Mouse (Mus musculus): ENCODE measurements around the gene Cbx1. TPM values are rescaled to one million over a fixed set of nuclear protein-coding genes. Genes with fewer than 3 reads are reported as not detected.

Cbx1 gene
- total and polyA plus RNA-seq, 3 experiments: 132 to 368 (median 152) TPM

DNA sequence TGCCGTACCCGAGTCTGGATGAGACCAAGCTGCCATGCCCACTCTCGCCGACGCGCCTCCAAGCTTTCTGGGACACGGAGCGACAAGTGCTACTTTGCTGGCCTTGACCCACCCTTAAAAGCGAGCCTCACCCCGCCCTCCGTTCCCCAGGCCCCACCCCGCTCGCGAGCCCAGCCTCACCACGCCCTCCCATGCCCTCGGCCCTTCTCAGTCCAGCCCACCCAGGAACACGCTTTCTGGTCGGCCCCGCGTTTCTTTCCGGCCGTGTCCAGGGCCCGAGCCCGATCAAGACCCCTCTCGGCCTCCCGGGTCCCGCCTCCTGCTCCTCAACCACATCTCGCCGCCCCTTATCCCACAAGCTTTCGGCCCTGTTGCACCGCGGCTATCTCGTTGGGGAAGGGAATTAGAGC lies 40.5 kb downstream of the Cbx1 start (continued):
- TF ChIP-seq CHD1 (IDR thresholded peaks at IDR 0.05; ENCODE audit: low read depth, low read length): no peak
- TF ChIP-seq ELF1 (IDR thresholded peaks at IDR 0.05; ENCODE audit: low read depth, low read length): no peak
- no peak for TF ChIP-seq TAL1 (IDR thresholded peaks at IDR 0.05; ENCODE audit: low read length)
- TF ChIP-seq JUND (IDR thresholded peaks at IDR 0.05; ENCODE audit: low read depth, low read length): no peak
- TF ChIP-seq ZMIZ1 (IDR thresholded peaks at IDR 0.05; ENCODE audit: low read depth, low read length): peak; percentile 90
- TF ChIP-seq MYC (IDR thresholded peaks at IDR 0.05; ENCODE audit: low read depth, low read length): peak; percentile 61; the same call in 1 of the 2 replicates
- TF ChIP-seq USF2 (IDR thresholded peaks at IDR 0.05; ENCODE audit: borderline replicate concordance in 1 of 2, insufficient read depth in 1 of 2, low read depth in 1 of 2, low read length in 2 of 2): no peak
- TF ChIP-seq KAT2A (conservative IDR thresholded peaks at IDR 0.05; ENCODE audit: low read depth, low read length): no peak
- no peak for TF ChIP-seq CTCF (IDR thresholded peaks at IDR 0.05 in 2 of 3, conservative IDR thresholded peaks at IDR 0.05 in 1 of 3; ENCODE audit: control insufficient read depth in 1 of 3, insufficient read depth in 1 of 3, low read depth in 2 of 3, low read length in 3 of 3, poor library complexity in 1 of 3, severe bottlenecking in 1 of 3)

DNA sequence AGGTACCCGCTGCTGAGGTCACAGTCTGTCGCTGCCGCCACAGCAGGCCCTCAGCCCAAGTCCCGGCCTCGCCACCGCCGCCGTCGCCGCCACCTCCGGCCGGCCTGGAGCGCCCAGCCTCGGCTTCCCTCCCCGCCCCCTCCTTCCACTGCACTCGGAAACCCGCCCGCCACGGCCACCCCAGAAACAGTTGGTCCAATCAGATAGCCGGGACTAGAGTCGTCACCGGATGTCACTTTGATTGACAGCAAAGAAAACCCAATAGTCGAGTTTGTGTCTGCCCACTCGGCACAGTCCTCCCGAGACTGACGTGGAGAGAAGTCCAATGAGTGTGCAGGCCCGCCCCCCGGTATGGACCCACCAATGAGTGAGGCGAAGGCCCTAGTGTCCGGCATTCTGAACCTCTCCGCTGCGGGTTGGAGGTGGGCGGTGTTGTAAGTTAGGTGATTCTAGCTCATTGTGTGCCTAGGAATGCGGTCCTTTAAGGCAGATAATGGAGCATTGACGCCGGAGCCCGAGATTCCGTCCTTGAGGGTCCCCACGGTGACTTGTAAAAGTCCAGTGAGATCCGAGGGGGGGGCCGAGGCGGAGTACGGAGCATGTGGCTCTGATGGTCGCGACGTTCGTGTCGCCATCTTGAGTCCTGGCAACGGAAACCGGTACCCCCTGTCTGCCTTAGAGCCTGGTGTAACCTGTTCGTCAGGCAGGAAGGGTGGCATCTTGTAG lies 41.0 kb downstream of the Cbx1 start, which contains the start of gene Nfe2l1:
TSS of gene Nfe2l1 (minus strand) at position 156 of the 726 bp plus-strand sequence.
- Histone ChIP-seq H3K27ac (ENCODE audit: control insufficient read depth, low read depth, low read length) (peak within 1 kb of the TSS; percentile 98), H3K4me3 (ENCODE audit: control insufficient read depth in 1 of 2, insufficient read depth in 1 of 2, low read depth in 2 of 2, low read length in 2 of 2) (peak within 1 kb of the TSS; percentile 77 to 87), H3K4me1 (ENCODE audit: control insufficient read depth in 1 of 2, insufficient read depth in 2 of 2, low read length in 2 of 2) (peaks cover 5 to 36% of the 10 kb centered on the region in 2 experiments)
- TF ChIP-seq SIN3A (IDR thresholded peaks at IDR 0.05; ENCODE audit: low read length): 0 out of 2 replicates have a peak, but pooled peaks have one; percentile 80
- no peak for TF ChIP-seq TAL1 (IDR thresholded peaks at IDR 0.05; ENCODE audit: low read length)
- no peak for TF ChIP-seq SMC3 (IDR thresholded peaks at IDR 0.05; ENCODE audit: low read depth, low read length)
- TF ChIP-seq MAZ (IDR thresholded peaks at IDR 0.05; ENCODE audit: low read depth, low read length): peak; percentile 96
- no peak for TF ChIP-seq UBTF (IDR thresholded peaks at IDR 0.05; ENCODE audit: borderline replicate concordance, insufficient read depth, low read depth, low read length)
- TF ChIP-seq MAX (IDR thresholded peaks at IDR 0.05; ENCODE audit: low read length): peak; percentile 98
- TF ChIP-seq TBP (IDR thresholded peaks at IDR 0.05; ENCODE audit: low read depth, low read length): 0 out of 2 replicates have a peak, but pooled peaks have one; percentile 58
- peak; percentile 85 for TF ChIP-seq MXI1 (IDR thresholded peaks at IDR 0.05; ENCODE audit: low read depth, low read length)
- TF ChIP-seq ZMIZ1 (IDR thresholded peaks at IDR 0.05; ENCODE audit: low read depth, low read length): peak; percentile 37; the same call in 1 of the 2 replicates
- TF ChIP-seq GATA1 (IDR thresholded peaks at IDR 0.05; ENCODE audit: low read depth, low read length): no peak
- TF ChIP-seq HCFC1 (IDR thresholded peaks at IDR 0.05; ENCODE audit: low read depth, low read length): peak; percentile 85
- peak; percentile 55; the same call in 1 of the 2 replicates for TF ChIP-seq NRF1 (IDR thresholded peaks at IDR 0.05; ENCODE audit: insufficient read depth, low read depth, low read length, poor library complexity, severe bottlenecking)
- 0 out of 4 replicates have a peak, but pooled peaks of 1 of the 2 experiments have one; percentile 10 for TF ChIP-seq EP300 (IDR thresholded peaks at IDR 0.05; ENCODE audit: low read depth in 1 of 2, low read length in 2 of 2)
- TF ChIP-seq KAT2A (conservative IDR thresholded peaks at IDR 0.05; ENCODE audit: low read depth, low read length): peak; percentile 64
- no peak for TF ChIP-seq MEF2A (IDR thresholded peaks at IDR 0.05; ENCODE audit: extremely low read depth, insufficient replicate concordance, low read depth, low read length, poor library complexity, severe bottlenecking)
- no peak for TF ChIP-seq MYB (IDR thresholded peaks at IDR 0.05; ENCODE audit: low read depth, low read length)
- TF ChIP-seq POLR2AphosphoS5 (IDR thresholded peaks at IDR 0.05; ENCODE audit: borderline replicate concordance, low read depth, low read length): 0 out of 2 replicates have a peak, but pooled peaks have one; percentile 29
- TF ChIP-seq NELFE (IDR thresholded peaks at IDR 0.05; ENCODE audit: low read depth, low read length): peak; percentile 80
- peak; percentile 24; the same call in 1 of the 2 replicates for TF ChIP-seq ETS1 (IDR thresholded peaks at IDR 0.05; ENCODE audit: low read depth, low read length)
- TF ChIP-seq JUND (IDR thresholded peaks at IDR 0.05; ENCODE audit: low read depth, low read length): no peak
- TF ChIP-seq POLR2AphosphoS2 (IDR thresholded peaks at IDR 0.05; ENCODE audit: low read length): peak; percentile 82
- peak; percentile 98 for TF ChIP-seq MYC (IDR thresholded peaks at IDR 0.05; ENCODE audit: low read depth, low read length)
- peak; percentile 91 for TF ChIP-seq CHD2 (IDR thresholded peaks at IDR 0.05; ENCODE audit: low read length)
- peak; percentile 32; the same call in 1 of the 2 replicates for TF ChIP-seq TCF12 (IDR thresholded peaks at IDR 0.05; ENCODE audit: low read depth, low read length)
- peak; percentile 53 to 87 for TF ChIP-seq POLR2A (IDR thresholded peaks at IDR 0.05; ENCODE audit: control insufficient read depth in 1 of 2, insufficient read depth in 1 of 2, low read depth in 1 of 2, low read length in 2 of 2, poor library complexity in 1 of 2)
- TF ChIP-seq ELF1 (IDR thresholded peaks at IDR 0.05; ENCODE audit: low read depth, low read length): peak; percentile 79
- TF ChIP-seq CTCF (IDR thresholded peaks at IDR 0.05 in 2 of 3, conservative IDR thresholded peaks at IDR 0.05 in 1 of 3; ENCODE audit: control insufficient read depth in 1 of 3, insufficient read depth in 1 of 3, low read depth in 2 of 3, low read length in 3 of 3, poor library complexity in 1 of 3, severe bottlenecking in 1 of 3): no peak
- TF ChIP-seq RAD21 (IDR thresholded peaks at IDR 0.05; ENCODE audit: low read depth, low read length): no peak
- no peak for TF ChIP-seq RCOR1 (IDR thresholded peaks at IDR 0.05; ENCODE audit: low read depth, low read length)

More for the DNA sequence above, 41.0 kb downstream of the Cbx1 start, which contains the start of gene Nfe2l1:
- Histone ChIP-seq H3K36me3 (ENCODE audit: control insufficient read depth in 1 of 2, insufficient read depth in 2 of 2, low read length in 2 of 2) (peaks cover 10 to 40% of the 10 kb centered on the region in 2 experiments), H3K9me3 (replicated peaks; ENCODE audit: insufficient read depth, low read length) (no peaks in the 10 kb centered on the region), H3K79me2 (ENCODE audit: control insufficient read depth, insufficient read depth, low read length, poor library complexity) (peaks cover 47% of the 10 kb centered on the region), H3K9ac (ENCODE audit: control insufficient read depth, low read depth, low read length, poor library complexity, severe bottlenecking) (peak within 1 kb of the TSS; percentile 97), H3K27me3 (ENCODE audit: control insufficient read depth in 1 of 2, insufficient read depth in 2 of 2, low read length in 2 of 2) (peaks cover 0 to 1% of the 10 kb centered on the region in 2 experiments; a peak in 2 of 4 replicates)
- peak; percentile 100 for DNase-seq (ENCODE audit: low read depth, low spot score)

All from MEL (cell line).